Mouse (Mus musculus) ovary, postnatal 14 days (tissue): ENCODE data around the gene Olfr90.
A peak's percentile ranks its signal among the peaks of the same experiment; 100 is the strongest.

Experiments used
- DNase-seq: peaks from one replicate; pipeline ENCODE4 v3.0.0; 2022; ENCODE audit warnings: low spot score

Olfr90 gene

DNA sequence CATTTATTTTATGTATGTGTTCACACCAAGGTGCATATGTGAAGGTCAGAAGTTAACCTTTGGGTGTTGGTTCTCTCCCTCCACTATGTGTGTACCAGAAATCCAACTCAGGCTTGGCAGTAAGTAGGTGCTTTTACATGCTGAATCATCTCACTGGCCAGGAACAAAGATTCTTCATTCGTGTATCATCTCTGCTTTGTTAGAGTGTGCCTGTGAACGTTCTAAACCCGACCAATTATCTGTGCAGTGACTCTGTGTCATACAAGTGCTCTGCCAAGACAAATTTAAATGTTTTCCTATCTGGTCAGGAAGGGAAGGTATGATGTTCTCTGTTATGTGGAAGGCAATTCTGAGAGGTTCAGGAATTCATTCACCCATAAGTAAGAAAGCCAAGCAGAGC, 26.9 kb downstream of the Olfr90 start:
- DNase-seq = no peak

- no peak for DNase-seq
These were observed 31.3 kb downstream of the Olfr90 start for GRCm38 (mm10) chr17:37056957-37057356.

GRCm38 (mm10) chr17:37051745-37052144, 36.6 kb downstream of the Olfr90 start:
- no peak for DNase-seq

- DNase-seq = no peak
These were observed 37.4 kb downstream of the Olfr90 start for GRCm38 (mm10) chr17:37050876-37051275.

DNA sequence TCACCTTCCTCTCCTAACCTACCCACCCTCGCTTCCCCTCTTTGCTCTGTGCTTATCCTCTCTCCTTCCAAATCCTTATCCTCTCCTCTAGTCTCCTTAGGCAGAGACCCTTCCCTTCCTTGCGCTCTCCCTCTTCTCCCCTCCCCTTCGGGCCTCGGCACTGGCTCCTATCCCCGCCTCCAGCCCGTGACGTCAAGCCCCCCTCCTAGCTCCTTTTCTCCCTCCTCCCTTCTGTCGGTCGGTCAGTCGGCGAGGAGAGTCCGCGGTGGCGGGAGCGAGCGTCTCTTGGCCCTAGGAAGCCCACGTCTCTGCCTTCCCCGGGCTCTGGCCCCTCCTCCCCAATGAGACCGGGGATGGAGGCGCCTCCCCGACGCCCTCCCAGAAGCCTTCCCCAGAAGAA, 37.9 kb downstream of the Olfr90 start:
- DNase-seq = peak; percentile 62

DNA sequence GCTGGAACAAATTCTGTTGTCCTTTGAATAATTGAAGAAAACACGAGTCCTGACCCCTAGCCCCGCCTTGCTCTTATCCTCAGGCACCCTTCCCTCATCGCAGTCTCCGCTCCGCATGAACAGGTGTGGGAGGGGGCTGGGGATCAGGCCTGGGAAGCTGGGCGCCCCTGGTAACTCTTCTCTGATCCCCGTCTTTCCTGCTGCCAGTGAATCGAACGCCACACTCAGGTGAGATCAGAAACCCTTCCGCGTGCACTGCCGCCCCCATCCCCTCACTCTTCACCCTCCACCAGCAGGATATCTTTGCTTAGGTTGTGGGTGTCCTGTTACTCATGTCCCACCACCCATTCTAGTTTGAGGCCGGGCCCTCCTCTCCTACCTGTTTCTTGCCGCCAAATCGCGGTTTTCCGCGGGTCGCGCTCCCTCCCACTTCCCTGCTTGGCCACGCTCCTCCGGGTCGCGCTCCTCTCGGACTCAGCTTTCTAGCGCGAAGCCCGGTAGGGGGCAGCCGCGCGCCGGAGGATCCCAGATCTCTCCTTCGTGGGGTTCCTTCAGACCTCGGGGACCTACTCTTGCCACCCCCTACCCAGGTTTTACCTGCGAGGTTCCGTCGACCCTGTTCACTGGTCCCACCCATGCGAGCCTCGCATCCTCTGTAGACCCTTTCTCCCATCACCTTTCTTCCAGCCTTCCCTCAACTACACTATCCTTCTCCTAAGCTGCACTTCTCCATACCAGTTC, 38.6 kb downstream of the Olfr90 start:
- DNase-seq = peak; percentile 52

GRCm38 (mm10) chr17:37048383-37048782, 39.9 kb downstream of the Olfr90 start:
- DNase-seq = no peak

- DNase-seq = no peak
These were observed 40.3 kb downstream of the Olfr90 start for GRCm38 (mm10) chr17:37047981-37048380.

DNA sequence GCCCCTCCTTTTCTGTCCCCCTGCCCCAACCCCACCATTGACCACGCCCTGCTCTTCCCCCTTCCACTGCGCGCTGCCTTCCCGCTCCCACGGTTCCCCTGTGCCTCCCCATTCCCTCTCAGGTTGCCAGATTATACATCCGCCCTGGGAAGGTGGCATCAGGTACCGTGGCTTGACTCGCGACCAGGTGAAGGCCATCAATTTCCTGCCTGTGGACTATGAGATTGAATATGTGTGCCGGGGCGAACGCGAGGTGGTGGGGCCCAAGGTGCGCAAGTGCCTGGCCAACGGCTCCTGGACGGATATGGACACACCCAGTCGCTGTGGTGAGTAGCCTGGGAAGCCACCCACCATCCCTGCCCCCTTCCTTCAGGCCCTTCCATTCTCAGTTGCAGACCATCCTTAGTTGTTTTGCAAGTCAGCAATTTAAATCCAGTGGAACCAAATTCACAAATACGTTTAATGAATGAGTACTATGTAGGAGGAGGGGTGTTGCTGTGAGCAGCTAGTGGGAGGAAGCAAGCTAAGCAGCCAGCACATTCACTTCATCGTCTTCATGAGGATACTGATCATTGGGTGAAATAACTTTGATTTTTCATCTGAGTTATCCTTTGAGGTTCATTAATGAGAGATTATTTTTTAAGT, 40.8 kb downstream of the Olfr90 start:
- DNase-seq = no peak

DNA sequence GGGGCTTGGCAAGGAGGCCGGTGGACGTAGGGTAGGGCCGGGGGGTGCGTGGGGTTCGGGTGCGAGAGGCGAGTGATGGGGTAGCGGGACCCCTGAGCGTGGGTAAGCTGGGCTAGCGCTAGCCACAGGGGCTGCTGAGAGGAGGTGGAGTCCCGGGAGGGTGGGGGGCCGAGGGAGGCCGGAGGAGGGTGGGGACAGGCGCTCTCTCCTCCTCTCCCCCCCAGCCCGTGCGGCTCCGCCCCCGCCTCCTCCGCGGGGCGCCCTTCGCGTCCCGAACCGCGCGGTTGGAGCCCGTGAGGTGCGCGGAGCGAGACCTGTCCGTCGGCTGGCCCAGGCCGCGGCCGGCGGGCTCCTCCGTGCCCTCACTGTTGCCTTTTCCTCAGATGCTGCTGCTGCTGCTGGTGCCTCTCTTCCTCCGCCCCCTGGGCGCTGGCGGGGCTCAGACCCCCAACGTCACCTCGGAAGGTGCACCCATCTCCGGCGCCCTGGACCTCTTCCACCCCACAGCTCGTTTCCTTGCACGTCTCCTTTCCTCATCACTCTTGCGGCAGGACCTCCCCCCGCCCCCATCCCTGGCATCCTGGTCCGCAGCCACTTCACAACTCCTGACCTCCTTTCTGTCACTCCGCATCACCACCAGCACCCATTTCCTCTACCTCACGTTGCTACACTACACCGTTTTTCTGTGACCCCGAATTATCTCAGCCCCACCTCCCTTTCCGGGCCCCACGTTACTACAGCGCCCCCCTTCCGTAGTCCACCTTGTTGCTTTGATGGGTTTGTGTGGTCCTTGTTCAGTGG, 41.8 kb downstream of the Olfr90 start:
- DNase-seq = no peak

DNA sequence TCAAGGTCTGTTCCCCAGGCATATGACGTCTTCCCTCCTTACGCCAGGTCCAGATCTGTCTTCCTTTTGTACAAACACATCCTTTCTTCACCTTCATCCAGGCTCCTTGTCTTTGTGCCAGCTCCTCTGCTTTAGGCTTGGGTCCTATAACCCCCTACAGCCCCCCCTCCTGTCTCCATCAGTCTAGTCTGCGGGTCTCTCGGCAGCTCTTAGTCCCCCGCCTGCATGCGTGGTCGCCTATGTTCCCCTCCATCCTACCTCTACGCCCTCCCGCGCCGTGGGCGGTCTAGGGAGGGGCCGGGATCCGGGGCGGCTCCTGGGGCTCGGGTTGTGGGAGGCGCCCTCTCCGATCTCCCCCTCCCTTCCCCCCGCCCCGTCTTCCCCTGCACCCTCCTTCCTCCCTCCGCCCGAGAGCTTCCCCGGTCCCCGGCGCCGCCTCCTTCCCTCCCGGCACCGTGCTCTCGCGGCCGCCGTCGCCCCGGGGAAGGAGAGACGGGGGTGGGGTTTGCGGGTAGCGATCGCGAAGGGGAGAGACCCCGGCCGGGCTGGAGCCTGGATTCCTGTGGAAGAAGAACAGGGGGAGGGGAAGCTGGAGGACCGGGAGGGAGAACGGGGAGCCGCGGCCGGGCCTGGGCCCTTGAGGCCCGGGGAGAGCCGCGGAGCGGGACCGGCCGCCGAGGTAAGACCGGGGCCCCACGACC, 42.5 kb downstream of the Olfr90 start, which contains the start of gene Gabbr1:
Gene Gabbr1, plus strand, starts transcription at position 356 of the 701 bp plus-strand sequence.
- DNase-seq = peak; percentile 61

DNA sequence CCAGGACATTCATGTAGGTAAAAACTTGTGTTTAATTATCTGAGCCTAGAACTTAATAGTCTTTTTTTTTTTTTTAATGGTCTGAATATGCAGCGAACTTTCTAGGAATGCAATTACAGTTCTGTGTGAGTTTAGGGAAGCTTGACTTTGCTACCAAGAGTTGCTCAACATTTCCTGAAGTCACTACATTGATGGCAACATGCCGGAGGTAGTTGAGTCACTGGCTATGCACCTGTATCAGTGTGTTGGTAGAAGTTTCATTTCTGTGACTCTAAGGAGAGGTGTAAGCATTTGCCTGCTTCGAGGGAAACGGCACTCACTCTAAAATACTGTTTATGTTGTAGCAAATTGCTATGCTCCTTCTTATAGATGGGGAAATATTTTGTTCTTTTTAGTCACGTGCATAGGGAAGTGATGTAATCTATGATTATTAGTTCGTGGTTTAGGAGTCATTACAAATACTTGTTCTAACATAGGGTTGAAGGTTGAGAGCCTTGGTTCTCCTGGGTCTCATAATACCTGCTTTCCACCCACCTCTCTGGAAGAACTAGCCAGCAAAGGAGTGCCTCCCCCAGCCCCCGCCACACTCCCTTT, 43.6 kb downstream of the Olfr90 start:
- no peak for DNase-seq

DNA sequence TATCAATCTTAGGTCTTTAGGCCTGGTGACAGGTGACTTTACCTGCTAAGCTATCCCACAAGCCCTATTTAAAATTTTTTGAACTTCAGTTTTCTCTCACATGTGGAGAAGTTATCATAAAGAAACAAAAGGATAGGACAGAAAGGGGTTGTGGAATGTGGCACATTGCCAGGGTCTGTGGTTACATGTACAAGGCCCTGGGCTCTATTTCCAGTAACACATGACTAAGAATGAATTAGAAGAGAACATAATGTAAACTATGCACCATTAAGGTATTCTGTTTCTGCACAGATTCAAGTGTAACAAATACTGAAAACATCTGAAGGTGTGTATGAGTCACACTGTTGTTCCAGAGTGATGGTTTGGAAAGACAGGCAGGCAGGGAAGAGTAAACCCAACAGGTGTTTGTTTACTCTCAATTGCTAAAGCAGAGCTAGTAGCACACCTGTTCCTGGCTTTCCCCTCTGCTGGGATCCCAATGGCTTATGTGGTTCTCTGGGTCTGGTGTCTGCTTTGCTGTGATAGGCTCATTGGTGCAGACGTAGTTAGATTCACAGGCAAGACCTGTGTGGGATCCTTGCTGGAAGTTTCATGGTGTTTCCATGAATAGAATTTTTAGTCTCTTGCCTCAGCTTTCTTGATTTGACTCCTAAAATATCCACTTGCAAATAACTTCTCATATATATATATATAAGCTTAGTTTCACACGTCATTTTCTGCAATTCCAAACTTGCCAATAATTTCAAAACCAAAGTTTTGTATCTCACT, 49.0 kb downstream of the Olfr90 start:
- DNase-seq = no peak
